Mouse (Mus musculus): Measurements from ENCODE around the gene Cnnm2.

DNA sequence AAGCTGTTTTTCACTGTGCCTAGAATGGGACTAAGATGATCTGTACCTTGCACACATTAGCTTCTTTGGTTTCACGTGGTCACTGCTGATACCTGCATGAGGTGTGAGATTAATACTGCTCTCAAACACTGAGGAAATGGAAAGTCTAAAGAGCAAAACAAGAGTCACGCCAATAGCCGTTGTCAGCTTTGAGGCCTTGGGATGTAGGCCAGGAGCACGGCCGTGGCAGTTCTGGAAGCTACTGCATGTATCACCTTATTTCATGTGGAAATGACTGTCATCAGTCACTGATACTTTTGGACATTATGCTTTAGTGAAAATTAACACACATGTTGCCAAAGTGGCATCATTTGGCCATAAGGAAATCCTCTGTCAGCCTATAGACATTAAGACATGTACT is 46.9 kb downstream of the Cnnm2 start:
- no peak for TF ChIP-seq CTCF (IDR thresholded peaks at IDR 0.05; ENCODE audit: insufficient read depth, low read depth, low read length)
- no peak for TF ChIP-seq POLR2A (IDR thresholded peaks at IDR 0.05; ENCODE audit: insufficient read depth, low read depth, low read length)

Measured in olfactory bulb, adult 2 months (tissue).